Mouse (Mus musculus): ENCODE measurements around the gene Rab38. TPM values are rescaled to one million over a fixed set of nuclear protein-coding genes. Genes with fewer than 3 reads are reported as not detected.

The Rab38 gene
- polyA plus RNA-seq, 1 experiment from 2014 or later = 5.9 TPM

Other genes with a start within 250 kb of the Rab38 start
- 20.6 and 22.3 TPM in 2 replicates for gene Ctsc, start 152.2 kb upstream of the Rab38 start, polyA plus RNA-seq (2014; fragmentation: Nextera tagmentation; extraction: Ambion mirVana)

Measured in neural tube, embryonic 11.5 days (tissue).